ENCODE assay signal across 9 mouse cellular contexts in the genomic region with DNA sequence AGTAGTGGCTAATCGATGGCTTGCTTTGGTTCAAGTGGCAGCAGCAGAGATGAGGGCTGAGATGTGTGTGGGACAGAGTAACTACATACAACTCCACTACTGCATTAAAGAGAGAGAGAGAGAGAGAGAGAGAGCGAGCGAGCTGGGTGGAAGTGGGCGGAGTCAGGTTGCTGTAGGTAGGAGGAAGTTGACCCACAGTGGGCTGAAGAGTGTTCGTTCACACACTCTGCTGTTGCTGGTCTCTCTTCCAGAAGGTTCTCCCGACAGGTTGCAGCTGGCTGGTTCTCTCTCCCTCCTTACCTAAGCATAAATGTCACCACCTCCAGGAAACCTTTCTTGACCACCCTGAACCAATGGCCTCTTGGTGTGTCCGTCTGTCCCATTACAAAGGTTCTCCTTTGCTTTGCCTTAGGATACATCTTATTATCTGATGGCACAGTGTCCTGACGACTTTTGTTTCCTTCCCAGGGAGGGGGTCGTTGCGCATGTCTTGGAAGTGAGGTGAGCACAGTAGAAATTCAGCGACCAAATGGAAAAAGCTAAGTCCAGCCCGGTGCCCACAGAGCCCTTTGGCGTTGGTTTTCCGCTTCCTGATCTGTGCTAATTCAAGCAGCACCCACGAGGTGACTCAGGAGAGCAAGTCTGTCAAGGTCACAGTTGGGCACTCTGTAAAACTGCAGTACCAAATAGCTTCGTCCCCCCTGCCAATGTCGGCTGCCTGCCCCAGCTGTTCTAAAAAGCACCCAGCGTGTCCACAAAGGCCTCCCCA. TPM values are rescaled to one million over a fixed set of nuclear protein-coding genes. Genes with fewer than 3 reads are reported as not detected.
A peak's percentile ranks its signal among the peaks of the same experiment; 100 is the strongest.
DNase-seq lines count a peak whose midpoint lies in the region; ATAC-seq and TF ChIP-seq lines count a peak whose summit lies in the region.
"Had no signal": no experiment of that assay in that cellular context is flagged by ENCODE, and none has a peak within 500 bp of the region (broad histone marks: within the 10 kb centered on the region; RNA-seq: fewer than 3 reads in every experiment).

No protein-coding gene starts in this region.

- DNase-seq in lung, postnatal 36 days = peak; percentile 53
- no peak for DNase-seq in lung, postnatal 25 days (ENCODE audit: low spot score)
- DNase-seq in left cerebral cortex, postnatal 4 days = no peak
- no peak for DNase-seq in forebrain, postnatal 0 days
- no peak for DNase-seq in embryo, embryonic 11 days

- H3K9me3 ChIP-seq in heart, embryonic 16.5 days (replicated peaks; ENCODE audit: control insufficient read depth, low read length) = no peaks in the 10 kb centered on the region
- no peaks in the 10 kb centered on the region for H3K9me3 ChIP-seq in forebrain, postnatal 0 days (ENCODE audit: low read length)
- H3K9me3 ChIP-seq: embryonic facial prominence, embryonic 13.5 days had no signal

- no peaks in the 10 kb centered on the region for H3K79me2 ChIP-seq in macrophage (ENCODE audit: inconsistent target)

- H3K27ac ChIP-seq in heart, embryonic 16.5 days (ENCODE audit: low read length) = peak overlapping the region; percentile 41
- H3K27ac ChIP-seq in macrophage = peak overlapping the region; percentile 52
- H3K27ac ChIP-seq in forebrain, postnatal 0 days (ENCODE audit: low read depth, low read length) = no peak overlapping the region
- H3K27ac ChIP-seq: embryonic facial prominence, embryonic 13.5 days had no signal

- WGBS in heart, embryonic 16.5 days = 58% methylated on average over 18 of the region's 18 CpGs
- 10% methylated on average over 17 of the region's 18 CpGs for WGBS in macrophage (ENCODE audit: missing documents)
- WGBS in forebrain, postnatal 0 days = 86% methylated on average over 18 of the region's 18 CpGs

- H3K9ac ChIP-seq in heart, embryonic 16.5 days (ENCODE audit: low read length) = no peak overlapping the region; the same call in 1 of the 2 replicates
- no peak overlapping the region for H3K9ac ChIP-seq in forebrain, postnatal 0 days
- H3K9ac ChIP-seq: embryonic facial prominence, embryonic 13.5 days had no signal

- intact Hi-C loops in left cerebral cortex, postnatal 4 days (cut with DNase I) = no loop called here

- no peaks in the 10 kb centered on the region for H3K36me3 ChIP-seq in heart, embryonic 16.5 days (ENCODE audit: control insufficient read depth, insufficient read depth)
- no peaks in the 10 kb centered on the region for H3K36me3 ChIP-seq in macrophage (ENCODE audit: inconsistent target)
- peaks cover 34% of the 10 kb centered on the region for H3K36me3 ChIP-seq in forebrain, postnatal 0 days (ENCODE audit: insufficient read depth)

- no peaks in the 10 kb centered on the region for H3K27me3 ChIP-seq in heart, embryonic 16.5 days (ENCODE audit: control insufficient read depth, insufficient read depth, low read length)
- H3K27me3 ChIP-seq in forebrain, postnatal 0 days (ENCODE audit: insufficient read depth, low read length) = no peaks in the 10 kb centered on the region
- H3K27me3 ChIP-seq: embryonic facial prominence, embryonic 13.5 days had no signal

- H3K4me2 ChIP-seq in heart, embryonic 16.5 days (ENCODE audit: low read depth, low read length) = peak overlapping the region; percentile 18; the same call in 1 of the 2 replicates
- no peak overlapping the region for H3K4me2 ChIP-seq in forebrain, postnatal 0 days (ENCODE audit: low read depth)
- H3K4me2 ChIP-seq: embryonic facial prominence, embryonic 13.5 days had no signal

- no peak for ATAC-seq in heart, embryonic 16.5 days (replicated peaks; ENCODE audit: extremely low read depth, insufficient read depth, low FRiP score)
- no peak for ATAC-seq in megakaryocyte-erythroid progenitor cell, adult 5-6 weeks (replicated peaks; ENCODE audit: low FRiP score, low TSS enrichment, poor library complexity, severe bottlenecking)
- no peak for ATAC-seq in forebrain, postnatal 0 days

- peaks cover 10% of the 10 kb centered on the region for H3K4me1 ChIP-seq in heart, embryonic 16.5 days (ENCODE audit: control insufficient read depth, insufficient read depth, low read length)
- H3K4me1 ChIP-seq in forebrain, postnatal 0 days (ENCODE audit: insufficient read depth) = no peaks in the 10 kb centered on the region

- H3K4me3 ChIP-seq in heart, embryonic 16.5 days (ENCODE audit: low read length) = no peak overlapping the region
- H3K4me3 ChIP-seq in macrophage (ENCODE audit: inconsistent target) = no peak overlapping the region
- no peak overlapping the region for H3K4me3 ChIP-seq in forebrain, postnatal 0 days (ENCODE audit: low read depth, low read length)
- H3K4me3 ChIP-seq: embryonic facial prominence, embryonic 13.5 days had no signal

- TF ChIP-seq CTCF in forebrain, postnatal 0 days (IDR thresholded peaks at IDR 0.05; ENCODE audit: low read depth) = no peak

RNA-seq across cellular contexts. Expression of a gene that starts 6.7 kb away (rescaled TPM):
- 2.2 and 2.4 TPM in 2 replicates for polyA plus RNA-seq in heart, embryonic 16.5 days (2015; fragmentation: Nextera tagmentation; extraction: Ambion mirVana)
- 10 to 100 TPM in 11 of 26 experiments, 1 to 10 TPM in 11, under 1 TPM in 4; 0.31 to 73.6 (median 4.6) TPM for total RNA-seq in macrophage (2018; cell fraction: chromatin; rRNA removed)
- total RNA-seq in macrophage (2018; cell fraction: cytosol; rRNA removed) = 10 to 100 TPM in 8 of 26 experiments, 1 to 10 TPM in 18; 1.3 to 29.5 (median 2.6) TPM
- total RNA-seq in macrophage (2018; cell fraction: nucleus; rRNA removed) = 10 to 100 TPM in 13 of 26 experiments, 1 to 10 TPM in 13; 1.2 to 19.8 (median 9.8) TPM
- polyA plus RNA-seq in macrophage (2018) = 0.73 to 1.9 TPM (median 0.77 TPM) in 3 replicates
- 10 to 100 TPM; 44.0 to 48.8 TPM for total RNA-seq in left cerebral cortex, postnatal 4 days (2021)
- 3.2 TPM in 1 of 2 replicates, not detected in the other for total RNA-seq in megakaryocyte-erythroid progenitor cell, adult 5-6 weeks (2014; fragmentation: Nextera tagmentation)
- total RNA-seq in megakaryocyte-erythroid progenitor cell, adult 5-6 weeks (2017) = 0.61 and 1.1 TPM in 2 replicates
- total RNA-seq in forebrain, postnatal 0 days (2014; rRNA removed) = 25.3 and 27.0 TPM in 2 replicates
- polyA plus RNA-seq in forebrain, postnatal 0 days (2015; fragmentation: Nextera tagmentation; extraction: Ambion mirVana) = 36.9 and 38.7 TPM in 2 replicates

RNA-seq across cellular contexts. Expression of a gene that starts 16.2 kb away (rescaled TPM):
- polyA plus RNA-seq in heart, embryonic 16.5 days (2015; fragmentation: Nextera tagmentation; extraction: Ambion mirVana) = 6.0 and 6.5 TPM in 2 replicates
- total RNA-seq in macrophage (2018; cell fraction: chromatin; rRNA removed) = 100 to 1,000 TPM in 13 of 26 experiments, 10 to 100 TPM in 13; 18.3 to 239 (median 95.7) TPM
- total RNA-seq in macrophage (2018; cell fraction: cytosol; rRNA removed) = 10 to 100 TPM in 24 of 26 experiments, 1 to 10 TPM in 2; 8.6 to 39.5 (median 22.5) TPM
- total RNA-seq in macrophage (2018; cell fraction: nucleus; rRNA removed) = 100 to 1,000 TPM in 2 of 26 experiments, 10 to 100 TPM in 24; 19.1 to 231 (median 59.7) TPM
- 8.0 to 13.8 TPM (median 9.3 TPM) in 3 replicates for polyA plus RNA-seq in macrophage (2018)
- total RNA-seq in left cerebral cortex, postnatal 4 days (2021) = 10 to 100 TPM; 38.5 to 43.9 TPM
- total RNA-seq in megakaryocyte-erythroid progenitor cell, adult 5-6 weeks (2014; fragmentation: Nextera tagmentation) = 37.1 and 43.9 TPM in 2 replicates
- 2.1 and 3.9 TPM in 2 replicates for total RNA-seq in megakaryocyte-erythroid progenitor cell, adult 5-6 weeks (2017)
- 3.9 and 5.6 TPM in 2 replicates for total RNA-seq in forebrain, postnatal 0 days (2014; rRNA removed)
- polyA plus RNA-seq in forebrain, postnatal 0 days (2015; fragmentation: Nextera tagmentation; extraction: Ambion mirVana) = 5.1 and 7.6 TPM in 2 replicates

RNA-seq across cellular contexts. Expression of a gene that starts 43.4 kb away (rescaled TPM):
- polyA plus RNA-seq in heart, embryonic 16.5 days (2015; fragmentation: Nextera tagmentation; extraction: Ambion mirVana) = 60.0 and 63.8 TPM in 2 replicates
- total RNA-seq in macrophage (2018; cell fraction: chromatin; rRNA removed) = 10 to 100 TPM in 24 of 26 experiments, 1 to 10 TPM in 2; 8.0 to 43.2 (median 25.0) TPM
- 10 to 100 TPM; 14.3 to 23.1 (median 18.2) TPM for total RNA-seq in macrophage (2018; cell fraction: cytosol; rRNA removed)
- 10 to 100 TPM in 23 of 26 experiments, 1 to 10 TPM in 3; 7.1 to 33.1 (median 18.5) TPM for total RNA-seq in macrophage (2018; cell fraction: nucleus; rRNA removed)
- polyA plus RNA-seq in macrophage (2018) = 13.6 to 18.6 TPM (median 16.4 TPM) in 3 replicates
- 10 to 100 TPM; 34.9 to 39.3 TPM for total RNA-seq in left cerebral cortex, postnatal 4 days (2021)
- total RNA-seq in megakaryocyte-erythroid progenitor cell, adult 5-6 weeks (2014; fragmentation: Nextera tagmentation) = 89.8 and 96.1 TPM in 2 replicates
- total RNA-seq in megakaryocyte-erythroid progenitor cell, adult 5-6 weeks (2017) = 36.0 and 41.0 TPM in 2 replicates
- total RNA-seq in forebrain, postnatal 0 days (2014; rRNA removed) = 37.4 and 39.5 TPM in 2 replicates
- 72.3 and 79.4 TPM in 2 replicates for polyA plus RNA-seq in forebrain, postnatal 0 days (2015; fragmentation: Nextera tagmentation; extraction: Ambion mirVana)

RNA-seq across cellular contexts. Expression of a gene that starts 56.7 kb away (rescaled TPM):
- 0.20 and 0.46 TPM in 2 replicates for polyA plus RNA-seq in heart, embryonic 16.5 days (2015; fragmentation: Nextera tagmentation; extraction: Ambion mirVana)
- total RNA-seq in macrophage (2018; cell fraction: chromatin; rRNA removed) = not detected
- total RNA-seq in macrophage (2018; cell fraction: cytosol; rRNA removed) = not detected
- total RNA-seq in macrophage (2018; cell fraction: nucleus; rRNA removed) = not detected
- not detected in 3 replicates for polyA plus RNA-seq in macrophage (2018)
- not detected for total RNA-seq in left cerebral cortex, postnatal 4 days (2021)
- total RNA-seq in megakaryocyte-erythroid progenitor cell, adult 5-6 weeks (2014; fragmentation: Nextera tagmentation) = not detected in 2 replicates
- not detected in 2 replicates for total RNA-seq in megakaryocyte-erythroid progenitor cell, adult 5-6 weeks (2017)
- total RNA-seq in forebrain, postnatal 0 days (2014; rRNA removed) = not detected in 2 replicates
- polyA plus RNA-seq in forebrain, postnatal 0 days (2015; fragmentation: Nextera tagmentation; extraction: Ambion mirVana) = not detected in 2 replicates
- polyA plus RNA-seq: embryonic facial prominence, embryonic 13.5 days had no signal

RNA-seq across cellular contexts. Expression of a gene that starts 57.6 kb away (rescaled TPM):
- polyA plus RNA-seq in heart, embryonic 16.5 days (2015; fragmentation: Nextera tagmentation; extraction: Ambion mirVana) = 14.6 and 14.9 TPM in 2 replicates
- 10 to 100 TPM in 22 of 26 experiments, 1 to 10 TPM in 4; 7.3 to 56.2 (median 16.3) TPM for total RNA-seq in macrophage (2018; cell fraction: chromatin; rRNA removed)
- 1 to 10 TPM; 2.4 to 6.0 (median 3.9) TPM for total RNA-seq in macrophage (2018; cell fraction: cytosol; rRNA removed)
- total RNA-seq in macrophage (2018; cell fraction: nucleus; rRNA removed) = 10 to 100 TPM in 16 of 26 experiments, 1 to 10 TPM in 10; 5.4 to 27.9 (median 11.3) TPM
- polyA plus RNA-seq in macrophage (2018) = 4.5 to 7.4 TPM (median 5.4 TPM) in 3 replicates
- total RNA-seq in left cerebral cortex, postnatal 4 days (2021) = 10 to 100 TPM; 25.0 to 28.6 TPM
- total RNA-seq in megakaryocyte-erythroid progenitor cell, adult 5-6 weeks (2014; fragmentation: Nextera tagmentation) = 22.0 and 24.8 TPM in 2 replicates
- 4.0 and 12.6 TPM in 2 replicates for total RNA-seq in megakaryocyte-erythroid progenitor cell, adult 5-6 weeks (2017)
- 18.0 and 18.1 TPM in 2 replicates for total RNA-seq in forebrain, postnatal 0 days (2014; rRNA removed)
- 21.2 and 22.2 TPM in 2 replicates for polyA plus RNA-seq in forebrain, postnatal 0 days (2015; fragmentation: Nextera tagmentation; extraction: Ambion mirVana)
